Mouse (Mus musculus): ENCODE data around the gene Fbll1. TPM values are rescaled to one million over a fixed set of nuclear protein-coding genes. Genes with fewer than 3 reads are reported as not detected.
"Not testable (repeated sequence)": the region's sequence is repeated elsewhere in the genome, so short reads cannot be mapped to it uniquely, and the experiment has no call there.

The Fbll1 gene
- not detected in 2 replicates for polyA plus RNA-seq (2015; fragmentation: Nextera tagmentation; extraction: Ambion mirVana)

- Histone ChIP-seq H3K9me3 (replicated peaks) (no peaks in the 10 kb centered on the region), H3K36me3 (replicated peaks) (no peaks in the 10 kb centered on the region), H3K27ac (replicated peaks) (no peak within 1 kb of the TSS), H3K4me1 (replicated peaks) (no peaks in the 10 kb centered on the region), H3K27me3 (peaks cover 61% of the 10 kb centered on the region), H3K9ac (no peak within 1 kb of the TSS), H3K4me2 (peak within 1 kb of the TSS; percentile 29), H3K4me3 (replicated peaks) (0 out of 2 replicates have a peak within 1 kb of the TSS, but pooled peaks have one; percentile 2)
- 14% methylated on average over 11 of the region's 11 CpGs for WGBS (ENCODE audit: insufficient replicate concordance)
- no peak for ATAC-seq (ENCODE audit: insufficient read depth)
These were observed at the start of gene Fbll1 for GRCm38 (mm10) chr11:35798874-35799273. Fbll1 (minus strand) TSS chr11:35798884.

- no peak overlapping the region for H3K4me3 ChIP-seq (replicated peaks)
- no peak overlapping the region for H3K4me2 ChIP-seq
- peaks cover 6% of the 10 kb centered on the region; the same call in 1 of the 2 replicates for H3K4me1 ChIP-seq (replicated peaks)
- no peaks in the 10 kb centered on the region for H3K9me3 ChIP-seq (replicated peaks)
- ATAC-seq (ENCODE audit: insufficient read depth) = no peak
- 66% methylated on average over 9 of the region's 9 CpGs for WGBS (ENCODE audit: insufficient replicate concordance)
- no peaks in the 10 kb centered on the region for H3K27me3 ChIP-seq
- H3K36me3 ChIP-seq (replicated peaks) = no peaks in the 10 kb centered on the region; the same call in 1 of the 2 replicates
- H3K27ac ChIP-seq (replicated peaks) = no peak overlapping the region
- H3K9ac ChIP-seq = no peak overlapping the region
These were observed 45.6 kb upstream of the Fbll1 start for GRCm38 (mm10) chr11:35844299-35844698.

GRCm38 (mm10) chr11:35842560-35842959 is 43.9 kb upstream of the Fbll1 start:
- not testable (repeated sequence) for H3K4me3 ChIP-seq (replicated peaks); H3K4me2 ChIP-seq; H3K27me3 ChIP-seq; H3K9me3 ChIP-seq (replicated peaks); H3K27ac ChIP-seq (replicated peaks); ATAC-seq (ENCODE audit: insufficient read depth); H3K36me3 ChIP-seq (replicated peaks); H3K9ac ChIP-seq
- H3K4me1 ChIP-seq (replicated peaks) = peaks cover 17% of the 10 kb centered on the region
- WGBS (ENCODE audit: insufficient replicate concordance) = 61% methylated on average over 4 of the region's 4 CpGs

GRCm38 (mm10) chr11:35841738-35842325 is 43.1 kb upstream of the Fbll1 start:
- no peaks in the 10 kb centered on the region for H3K9me3 ChIP-seq (replicated peaks)
- WGBS (ENCODE audit: insufficient replicate concordance) = 60% methylated on average over 21 of the region's 21 CpGs

GRCm38 (mm10) chr11:35840806-35841205 is 42.1 kb upstream of the Fbll1 start:
- H3K4me3 ChIP-seq (replicated peaks); H3K4me2 ChIP-seq; H3K9ac ChIP-seq; H3K9me3 ChIP-seq (replicated peaks); H3K36me3 ChIP-seq (replicated peaks); H3K27me3 ChIP-seq; H3K27ac ChIP-seq (replicated peaks); ATAC-seq (ENCODE audit: insufficient read depth): not testable (repeated sequence)
- WGBS (ENCODE audit: insufficient replicate concordance) = 73% methylated on average over 4 of the region's 4 CpGs
- H3K4me1 ChIP-seq (replicated peaks) = peaks cover 17% of the 10 kb centered on the region

More at GRCm38 (mm10) chr11:35841738-35842325, 43.1 kb upstream of the Fbll1 start:
- peaks cover 17% of the 10 kb centered on the region for H3K4me1 ChIP-seq (replicated peaks)
- no peak overlapping the region for H3K9ac ChIP-seq
- H3K4me3 ChIP-seq (replicated peaks) = no peak overlapping the region
- ATAC-seq (ENCODE audit: insufficient read depth) = no peak
- H3K36me3 ChIP-seq (replicated peaks) = no peaks in the 10 kb centered on the region; the same call in 1 of the 2 replicates
- H3K4me2 ChIP-seq = no peak overlapping the region
- no peaks in the 10 kb centered on the region for H3K27me3 ChIP-seq
- H3K27ac ChIP-seq (replicated peaks) = no peak overlapping the region

GRCm38 (mm10) chr11:35840282-35840681 is 41.6 kb upstream of the Fbll1 start:
- H3K4me1 ChIP-seq (replicated peaks) = peaks cover 17% of the 10 kb centered on the region
- H3K9me3 ChIP-seq (replicated peaks) = no peaks in the 10 kb centered on the region
- H3K4me2 ChIP-seq = no peak overlapping the region
- H3K4me3 ChIP-seq (replicated peaks) = no peak overlapping the region
- H3K9ac ChIP-seq = no peak overlapping the region
- ATAC-seq (ENCODE audit: insufficient read depth) = no peak
- 62% methylated on average over 7 of the region's 7 CpGs for WGBS (ENCODE audit: insufficient replicate concordance)
- H3K27ac ChIP-seq (replicated peaks) = no peak overlapping the region
- no peaks in the 10 kb centered on the region for H3K27me3 ChIP-seq
- no peaks in the 10 kb centered on the region; the same call in 1 of the 2 replicates for H3K36me3 ChIP-seq (replicated peaks)

- Histone ChIP-seq H3K27me3 (no peaks in the 10 kb centered on the region), H3K9ac (peak overlapping the region; percentile 23; the same call in 1 of the 2 replicates), H3K27ac (replicated peaks) (0 out of 2 replicates have a peak overlapping the region, but pooled peaks have one; percentile 14), H3K9me3 (replicated peaks) (no peaks in the 10 kb centered on the region), H3K4me2 (peak overlapping the region; percentile 72), H3K4me1 (replicated peaks) (peaks cover 20% of the 10 kb centered on the region), H3K4me3 (replicated peaks) (peak overlapping the region; percentile 43), H3K36me3 (replicated peaks) (no peaks in the 10 kb centered on the region; the same call in 1 of the 2 replicates)
- WGBS (ENCODE audit: insufficient replicate concordance) = 16% methylated on average over 28 of the region's 28 CpGs
- ATAC-seq (ENCODE audit: insufficient read depth) = peak; percentile 77
These were observed 40.0 kb upstream of the Fbll1 start for GRCm38 (mm10) chr11:35838345-35839338.

- 56% methylated on average over 5 of the region's 5 CpGs for WGBS (ENCODE audit: insufficient replicate concordance)
- H3K4me3 ChIP-seq (replicated peaks) = peak overlapping the region; percentile 43
These were observed 38.8 kb upstream of the Fbll1 start for GRCm38 (mm10) chr11:35837156-35838126.

GRCm38 (mm10) chr11:35834022-35834760 is 35.5 kb upstream of the Fbll1 start, which contains the start of gene Rars:
Rars (minus strand) TSS chr11:35834506.
- peaks cover 28% of the 10 kb centered on the region for H3K4me1 ChIP-seq (replicated peaks)
- ATAC-seq (ENCODE audit: insufficient read depth) = peak; percentile 81
- H3K4me3 ChIP-seq (replicated peaks) = peak within 1 kb of the TSS; percentile 95
- peak within 1 kb of the TSS; percentile 82 for H3K9ac ChIP-seq
- peak within 1 kb of the TSS; percentile 81 for H3K4me2 ChIP-seq
- H3K27ac ChIP-seq (replicated peaks) = peak within 1 kb of the TSS; percentile 76
- 2% methylated on average over 46 of the region's 46 CpGs for WGBS (ENCODE audit: insufficient replicate concordance)
- H3K9me3 ChIP-seq (replicated peaks) = no peaks in the 10 kb centered on the region
- no peaks in the 10 kb centered on the region for H3K27me3 ChIP-seq
- peaks cover 31% of the 10 kb centered on the region for H3K36me3 ChIP-seq (replicated peaks)

More at GRCm38 (mm10) chr11:35837156-35838126, 38.8 kb upstream of the Fbll1 start:
- no peak for ATAC-seq (ENCODE audit: insufficient read depth)
- H3K27ac ChIP-seq (replicated peaks) = 0 out of 2 replicates have a peak overlapping the region, but pooled peaks have one; percentile 14
- peak overlapping the region; percentile 23; the same call in 1 of the 2 replicates for H3K9ac ChIP-seq
- peaks cover 28% of the 10 kb centered on the region for H3K4me1 ChIP-seq (replicated peaks)
- H3K36me3 ChIP-seq (replicated peaks) = peaks cover 2% of the 10 kb centered on the region
- H3K27me3 ChIP-seq = no peaks in the 10 kb centered on the region
- peak overlapping the region; percentile 72 for H3K4me2 ChIP-seq
- no peaks in the 10 kb centered on the region for H3K9me3 ChIP-seq (replicated peaks)

Data from liver, embryonic 15.5 days (tissue).